1 mouse cellular context compared by ENCODE assay signal in the genomic region with DNA sequence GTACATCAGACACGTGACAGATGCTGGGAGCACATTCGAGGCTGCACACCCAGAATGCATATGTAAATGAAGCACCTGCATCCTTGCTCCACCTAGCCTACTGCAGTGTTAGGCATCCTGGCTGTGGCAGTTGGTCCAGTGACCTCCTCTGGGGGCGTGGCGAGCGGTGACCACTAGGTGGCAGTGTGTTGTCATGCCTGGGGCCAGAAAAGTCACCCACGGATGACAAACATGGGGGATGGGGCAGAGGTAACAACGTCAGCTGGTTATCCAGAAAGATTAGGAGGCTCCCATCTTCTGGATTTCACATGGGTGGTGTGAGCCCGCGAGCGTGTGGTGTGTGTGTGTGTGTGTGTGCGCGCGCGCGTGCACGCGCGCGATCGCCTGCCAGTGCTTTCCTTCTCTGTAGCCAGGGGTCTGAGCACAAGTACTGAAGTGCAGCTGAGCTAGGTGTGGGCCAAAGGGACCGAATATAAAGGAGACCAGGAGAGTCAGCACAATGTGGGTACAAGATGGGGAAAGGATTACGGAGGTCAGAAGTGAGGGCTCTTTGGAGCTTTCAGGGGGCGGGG.
TF ChIP-seq lines count a peak whose summit lies in the region.

No protein-coding gene starts in this region.

TF ChIP-seq in myocyte, 11 proteins besides CTCF, POLR2A, EP300 and RAD21:
- TF ChIP-seq MYOD1 (IDR thresholded peaks at IDR 0.05; ENCODE audit: control insufficient read depth in 1 of 3, insufficient read length in 2 of 3, low read depth in 2 of 3) (peak in 1 of 3 experiments; percentile 56), MYOG (IDR thresholded peaks at IDR 0.05; ENCODE audit: control insufficient read depth in 1 of 3, insufficient read depth in 1 of 3, insufficient read length in 2 of 3, low read depth in 2 of 3) (peak in 1 of 3 experiments; percentile 44), TCF3 (IDR thresholded peaks at IDR 0.05; ENCODE audit: insufficient read length, low read depth) (no peak), MAX (IDR thresholded peaks at IDR 0.05; ENCODE audit: low read depth) (no peak), USF1 (IDR thresholded peaks at IDR 0.05; ENCODE audit: low read depth) (no peak), TCF12 (IDR thresholded peaks at IDR 0.05; ENCODE audit: insufficient read depth, poor library complexity, severe bottlenecking) (no peak), POLR2AphosphoS2 (IDR thresholded peaks at IDR 0.05; ENCODE audit: insufficient read length, low read depth) (no peak), CEBPB (IDR thresholded peaks at IDR 0.05; ENCODE audit: insufficient read depth, poor library complexity, severe bottlenecking) (no peak), REST (IDR thresholded peaks at IDR 0.05; ENCODE audit: insufficient read depth, insufficient read length) (no peak), E2F4 (IDR thresholded peaks at IDR 0.05; ENCODE audit: insufficient read depth) (no peak), SRF (IDR thresholded peaks at IDR 0.05; ENCODE audit: control insufficient read depth, insufficient read length, low read depth) (no peak)
